Mouse (Mus musculus) liver, embryonic 14.5 days (tissue): ENCODE measurements around the gene Tmem182.

Source experiments
- CTCF ChIP-seq: IDR thresholded peaks from 2 replicates; pipeline ENCODE4 v1.5.1; 2016; ENCODE audit warnings: antibody characterized with exemption, low read depth, control low read depth
- EP300 ChIP-seq: IDR thresholded peaks from 2 replicates; pipeline ENCODE4 v1.6.1; 2016; ENCODE audit warnings: antibody characterized with exemption, low read depth

DNA sequence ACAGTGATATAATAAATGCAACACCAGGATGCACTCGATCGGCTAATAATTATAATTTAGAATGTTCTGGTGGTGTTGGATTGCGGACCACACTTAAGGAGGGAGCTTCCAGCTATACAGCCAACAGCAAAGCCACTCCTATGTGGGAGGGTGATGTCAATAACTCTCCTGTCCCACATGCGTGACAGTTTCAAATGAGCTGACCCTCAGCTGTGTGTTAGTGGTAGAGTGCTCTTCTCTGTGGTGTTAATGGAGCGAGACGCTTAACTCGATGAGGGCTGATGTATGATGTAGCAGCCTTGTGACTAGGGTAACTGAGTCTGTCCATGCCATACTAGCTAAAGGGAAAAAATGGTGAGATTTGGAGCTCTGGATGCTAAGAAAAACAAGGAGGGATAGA is 22.0 kb upstream of the Tmem182 start:
- no peak for TF ChIP-seq CTCF
- no peak for TF ChIP-seq EP300
